Mouse (Mus musculus): ENCODE measurements around the gene Glrx. TPM values are rescaled to one million over a fixed set of nuclear protein-coding genes. Genes with fewer than 3 reads are reported as not detected.

Glrx gene
- polyA plus RNA-seq, 1 experiment from 2014 or later, result 22.9 TPM

DNA sequence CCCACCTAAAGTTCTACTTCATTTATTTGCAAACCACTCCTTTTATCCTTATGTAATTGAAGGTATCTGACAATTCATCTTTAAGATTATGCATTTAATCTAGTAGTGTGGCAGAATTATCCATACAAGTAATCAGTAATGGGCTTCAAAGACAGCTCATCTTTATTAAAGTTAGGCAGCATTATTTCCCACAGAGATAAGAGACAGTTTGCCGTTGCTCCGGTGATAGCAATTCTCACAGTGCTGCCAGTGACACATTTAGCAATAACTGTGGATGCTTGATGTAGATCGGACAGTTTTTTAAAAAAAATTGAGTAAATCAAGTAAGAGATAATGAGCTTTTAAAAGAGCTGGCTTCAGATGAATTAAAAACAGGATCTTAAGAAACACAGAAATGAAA, 52.6 kb downstream of the Glrx start:
- Histone ChIP-seq H3K9me3 (ENCODE audit: control insufficient read depth, low read length) (no peaks in the 10 kb centered on the region), H3K36me3 (ENCODE audit: control insufficient read depth, insufficient read depth, low read length) (peaks cover 4% of the 10 kb centered on the region; the same call in 1 of the 2 replicates), H3K4me3 (ENCODE audit: low read depth, low read length) (no peak overlapping the region), H3K4me2 (ENCODE audit: low read depth, low read length, severe bottlenecking) (no peak overlapping the region), H3K27ac (ENCODE audit: low read depth, low read length) (no peak overlapping the region), H3K27me3 (ENCODE audit: control insufficient read depth, insufficient read depth, low read length) (no peaks in the 10 kb centered on the region), H3K9ac (ENCODE audit: low read length) (no peak overlapping the region), H3K4me1 (replicated peaks; ENCODE audit: control insufficient read depth, insufficient read depth, low read length) (no peaks in the 10 kb centered on the region)
- WGBS, result 94% methylated on average over 3 of the region's 3 CpGs
- ATAC-seq (replicated peaks; ENCODE audit: low FRiP score) (no peak), DNase-seq (ENCODE audit: low spot score) (no peak)

GRCm38 (mm10) chr13:75892876-75893275, 53.2 kb downstream of the Glrx start:
- H3K36me3 ChIP-seq (ENCODE audit: control insufficient read depth, insufficient read depth, low read length), result peaks cover 4% of the 10 kb centered on the region; the same call in 1 of the 2 replicates
- 93% methylated on average over 6 of the region's 6 CpGs for WGBS

More at GRCm38 (mm10) chr13:75892876-75893275, 53.2 kb downstream of the Glrx start:
- no peak overlapping the region for H3K4me2 ChIP-seq (ENCODE audit: low read depth, low read length, severe bottlenecking)
- no peaks in the 10 kb centered on the region for H3K9me3 ChIP-seq (ENCODE audit: control insufficient read depth, low read length)
- H3K27ac ChIP-seq (ENCODE audit: low read depth, low read length), result no peak overlapping the region
- DNase-seq (ENCODE audit: low spot score), result no peak
- H3K9ac ChIP-seq (ENCODE audit: low read length), result no peak overlapping the region
- no peaks in the 10 kb centered on the region for H3K27me3 ChIP-seq (ENCODE audit: control insufficient read depth, insufficient read depth, low read length)
- no peaks in the 10 kb centered on the region for H3K4me1 ChIP-seq (replicated peaks; ENCODE audit: control insufficient read depth, insufficient read depth, low read length)
- no peak for ATAC-seq (replicated peaks; ENCODE audit: low FRiP score)
- no peak overlapping the region for H3K4me3 ChIP-seq (ENCODE audit: low read depth, low read length)

Other genes starting within 250 kb of the Glrx start
- 3.3 and 3.5 TPM in 2 replicates for gene Ell2, start 133.1 kb upstream of the Glrx start, polyA plus RNA-seq (2014; fragmentation: Nextera tagmentation; extraction: Ambion mirVana)
- gene Rhobtb3, start 104.1 kb downstream of the Glrx start, polyA plus RNA-seq (2014; fragmentation: Nextera tagmentation; extraction: Ambion mirVana), result 64.4 and 66.7 TPM in 2 replicates
- gene Spata9, start 127.3 kb downstream of the Glrx start, polyA plus RNA-seq (2014; fragmentation: Nextera tagmentation; extraction: Ambion mirVana), result 0.67 TPM in 1 of 2 replicates, not detected in the other
- gene Rfesd, start 178.9 kb downstream of the Glrx start, polyA plus RNA-seq (2014; fragmentation: Nextera tagmentation; extraction: Ambion mirVana), result 20.1 and 22.9 TPM in 2 replicates
- gene Gpr150, start 217.1 kb downstream of the Glrx start, polyA plus RNA-seq (2014; fragmentation: Nextera tagmentation; extraction: Ambion mirVana), result 0.36 and 0.48 TPM in 2 replicates